Mouse (Mus musculus) left cerebral cortex, adult 2 months (tissue): ENCODE measurements around the gene Hist1h2ae. TPM values are rescaled to one million over a fixed set of nuclear protein-coding genes. Genes with fewer than 3 reads are reported as not detected.
A peak's percentile ranks its signal among the peaks of the same experiment; 100 is the strongest.

Experiments
- DNase-seq, 2 experiments: peaks; one replicate each; pipeline ENCODE4 v3.0.0; 2021 to 2022; ENCODE audit warnings: low spot score in 2 of 2, mixed read lengths in 1 of 2; ENCODE audit errors: extremely low spot score in 1 of 2
- H3K27ac ChIP-seq: fragments of 200-600 bp; 2 replicates; pipeline ENCODE4 v1.8.1; 2022
- H3K4me3 ChIP-seq: fragments of 200-600 bp; 2 replicates; pipeline ENCODE4 v1.8.1; 2022
- CTCF ChIP-seq: fragments of 200-600 bp; IDR thresholded peaks from 2 replicates; pipeline ENCODE4 v1.8.1; 2022; ENCODE audit warnings: antibody characterized with exemption, mild to moderate bottlenecking, moderate library complexity
- intact Hi-C: fragments of 180-260 bp; cut with DNase I; formaldehyde crosslinking; loops from one replicate; pipeline ENCODE4 v1.15.1; 2025
- long read RNA-seq, 2 experiments: library from polyadenylated mRNA; stranded (forward); transcript quantifications; one replicate each; pipeline ENCODE4 v2.0.0; 2021; ENCODE audit warnings: borderline mapping rate in 2 of 2
- total RNA-seq, 2 experiments: library from RNA; stranded (reverse); gene quantifications; 2 replicates each; pipeline ENCODE4 v1.2.3; 2021

Gene Hist1h2ae
- total RNA-seq: 1 to 10 TPM; 2.4 to 5.0 TPM
- long read RNA-seq, experiment 1: 0 reads
- long read RNA-seq, experiment 2: 0 reads

GRCm38 (mm10) chr13:23571022-23571503 lies at the start of gene Hist1h2ae, which contains the start of gene Hist1h2bg:
TSS of gene Hist1h2ae (minus strand) at chr13:23571220.
TSS of gene Hist1h2bg (plus strand) at chr13:23571396.
- TF ChIP-seq CTCF: no peak
- intact Hi-C loops: loop anchor here (5.0 kb wide), 1 partner anchor 39 kb away; the partner anchor contains the start of genes Hist1h2af and Hist1h4h
- peak; percentile 70 to 71 for DNase-seq
- Histone ChIP-seq H3K4me3 (peak within 1 kb of the TSS; percentile 55), H3K27ac (peak within 1 kb of the TSS; percentile 94)

- TF ChIP-seq CTCF: no peak
- intact Hi-C loops: loop anchor here (2.0 to 10.0 kb wide), 6 partner anchors 33 to 1909 kb away; partner anchors contain the start of genes Hist1h1b, Hist1h1c, Hist1h1t and Hist1h2an
- Histone ChIP-seq H3K4me3 (peak overlapping the region; percentile 76), H3K27ac (peak overlapping the region; percentile 90)
- no peak for DNase-seq
Observed at GRCm38 (mm10) chr13:23620056-23620732, 49.2 kb upstream of the Hist1h2ae start.

GRCm38 (mm10) chr13:23611638-23612037 lies 40.6 kb upstream of the Hist1h2ae start:
- TF ChIP-seq CTCF: no peak
- no peak for DNase-seq
- Histone ChIP-seq H3K4me3 (no peak overlapping the region), H3K27ac (no peak overlapping the region)
- intact Hi-C loops: no loop called here

GRCm38 (mm10) chr13:23610393-23610792 lies 39.4 kb upstream of the Hist1h2ae start:
- TF ChIP-seq CTCF: no peak
- no peak overlapping the region for H3K4me3 ChIP-seq
- no peak overlapping the region for H3K27ac ChIP-seq
- intact Hi-C loops: no loop called here
- no peak for DNase-seq

DNA sequence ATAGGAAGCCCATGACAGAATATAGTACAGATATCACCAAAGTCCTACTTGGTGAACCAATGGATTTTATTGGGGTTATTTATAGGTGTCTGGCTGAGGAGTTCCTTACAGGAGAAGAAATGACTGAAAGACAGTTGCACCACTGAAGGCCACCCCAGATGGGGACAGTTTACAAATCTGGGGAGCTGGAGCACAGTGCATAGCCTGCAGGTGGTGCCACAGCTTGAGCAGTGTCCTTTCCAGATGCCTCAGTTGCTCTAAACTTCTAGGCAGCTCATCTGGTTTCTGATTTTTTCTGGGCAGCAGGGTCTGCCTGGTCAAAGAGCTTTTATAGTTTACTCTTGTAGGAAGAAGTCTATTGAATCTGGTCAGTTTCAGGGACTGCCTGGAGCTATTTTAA lies 38.8 kb upstream of the Hist1h2ae start:
- intact Hi-C loops: no loop called here
- no peak for TF ChIP-seq CTCF
- Histone ChIP-seq H3K4me3 (no peak overlapping the region), H3K27ac (no peak overlapping the region)
- DNase-seq: no peak

DNA sequence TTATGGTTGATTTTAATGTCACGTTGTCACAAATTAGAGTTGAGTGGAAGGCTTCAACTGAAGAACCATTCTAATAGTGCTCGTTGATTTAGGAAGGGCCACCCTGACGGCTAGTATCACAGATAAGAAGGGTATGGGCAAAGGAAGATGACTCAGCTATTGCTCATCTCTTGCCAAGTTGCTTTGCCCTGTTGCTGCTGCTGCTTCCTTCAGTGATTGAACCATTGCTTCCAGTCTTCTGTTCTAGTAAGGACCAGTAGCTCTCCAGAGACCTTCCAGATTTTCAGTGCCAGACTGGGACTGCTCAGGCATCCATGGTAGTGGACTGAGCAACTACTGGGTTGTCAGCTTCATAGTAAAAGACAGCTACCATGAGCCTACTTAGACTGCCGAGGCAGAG lies 38.2 kb upstream of the Hist1h2ae start:
- intact Hi-C loops: no loop called here
- Histone ChIP-seq H3K4me3 (no peak overlapping the region), H3K27ac (no peak overlapping the region)
- no peak for DNase-seq
- no peak for TF ChIP-seq CTCF

DNA sequence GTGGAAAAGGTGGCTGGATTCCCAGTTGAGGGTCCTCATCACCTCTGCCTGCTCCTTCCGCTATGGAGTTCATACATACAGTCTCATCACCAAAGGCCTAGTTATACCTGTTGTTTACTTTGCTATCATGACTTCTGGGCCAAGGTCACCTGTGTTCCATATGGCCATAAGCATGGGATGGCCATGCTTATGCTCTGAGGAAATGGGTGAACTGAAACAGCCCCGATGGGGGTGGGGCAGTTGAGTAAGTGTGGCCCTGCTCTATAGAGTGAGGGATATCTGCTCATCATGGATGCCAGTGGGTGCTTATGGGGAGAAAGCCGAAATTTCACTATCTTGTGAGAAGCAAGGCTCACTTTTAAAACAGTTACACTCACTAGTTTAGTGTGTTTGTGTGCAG lies 34.0 kb upstream of the Hist1h2ae start:
- DNase-seq: no peak
- Histone ChIP-seq H3K4me3 (no peak overlapping the region), H3K27ac (no peak overlapping the region)
- intact Hi-C loops: no loop called here
- no peak for TF ChIP-seq CTCF

DNA sequence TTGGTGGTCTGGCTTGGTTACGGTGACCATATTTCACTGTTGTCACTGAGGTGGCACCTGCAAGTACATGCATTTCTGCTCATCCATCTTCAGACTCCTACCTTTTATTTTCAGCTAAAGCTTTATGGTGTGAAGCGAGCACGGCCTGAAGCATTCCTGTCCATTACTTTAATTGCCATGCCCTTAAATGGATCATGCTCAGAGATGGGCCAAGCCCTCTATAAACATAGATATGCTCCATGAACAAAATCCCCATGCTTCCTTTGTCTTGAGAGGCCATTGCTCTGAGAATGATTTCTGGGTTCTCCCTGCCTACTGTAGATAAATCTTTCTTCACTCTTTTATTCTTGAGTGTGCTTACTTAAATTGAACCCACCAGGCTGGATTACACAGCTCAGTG lies 33.4 kb upstream of the Hist1h2ae start:
- TF ChIP-seq CTCF: no peak
- H3K4me3 ChIP-seq: no peak overlapping the region
- intact Hi-C loops: no loop called here
- DNase-seq: no peak
- H3K27ac ChIP-seq: no peak overlapping the region

GRCm38 (mm10) chr13:23603182-23603699 lies 32.2 kb upstream of the Hist1h2ae start:
- intact Hi-C loops: no loop called here
- Histone ChIP-seq H3K4me3 (no peak overlapping the region), H3K27ac (no peak overlapping the region)
- no peak for DNase-seq
- TF ChIP-seq CTCF: no peak

DNA sequence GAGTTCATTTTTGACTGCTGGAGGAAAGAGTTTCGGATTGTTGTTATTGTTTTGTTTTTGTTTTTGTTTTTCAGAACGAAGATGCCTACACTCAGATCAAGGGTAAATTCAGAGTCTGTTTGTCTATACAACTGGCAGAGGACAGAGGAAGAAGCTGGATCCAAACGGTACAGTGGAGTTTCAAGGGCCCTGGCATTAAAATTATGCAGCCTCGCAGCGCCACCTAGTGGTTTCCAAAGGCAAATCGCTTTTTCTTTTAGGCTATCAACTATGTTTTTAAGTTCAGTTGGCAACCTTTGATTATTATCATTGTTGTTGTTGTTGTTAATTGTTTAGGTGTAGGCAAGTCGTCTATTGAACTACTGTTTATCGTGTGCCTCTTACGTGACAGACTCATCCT lies 26.9 kb upstream of the Hist1h2ae start:
- peak; percentile 64 to 67 for DNase-seq
- TF ChIP-seq CTCF: peak; percentile 92
- no peak overlapping the region for H3K27ac ChIP-seq
- H3K4me3 ChIP-seq: no peak overlapping the region
- intact Hi-C loops: loop anchor here (5.0 kb wide), 1 partner anchor 176 kb away; the partner anchor contains the start of gene Abt1

DNA sequence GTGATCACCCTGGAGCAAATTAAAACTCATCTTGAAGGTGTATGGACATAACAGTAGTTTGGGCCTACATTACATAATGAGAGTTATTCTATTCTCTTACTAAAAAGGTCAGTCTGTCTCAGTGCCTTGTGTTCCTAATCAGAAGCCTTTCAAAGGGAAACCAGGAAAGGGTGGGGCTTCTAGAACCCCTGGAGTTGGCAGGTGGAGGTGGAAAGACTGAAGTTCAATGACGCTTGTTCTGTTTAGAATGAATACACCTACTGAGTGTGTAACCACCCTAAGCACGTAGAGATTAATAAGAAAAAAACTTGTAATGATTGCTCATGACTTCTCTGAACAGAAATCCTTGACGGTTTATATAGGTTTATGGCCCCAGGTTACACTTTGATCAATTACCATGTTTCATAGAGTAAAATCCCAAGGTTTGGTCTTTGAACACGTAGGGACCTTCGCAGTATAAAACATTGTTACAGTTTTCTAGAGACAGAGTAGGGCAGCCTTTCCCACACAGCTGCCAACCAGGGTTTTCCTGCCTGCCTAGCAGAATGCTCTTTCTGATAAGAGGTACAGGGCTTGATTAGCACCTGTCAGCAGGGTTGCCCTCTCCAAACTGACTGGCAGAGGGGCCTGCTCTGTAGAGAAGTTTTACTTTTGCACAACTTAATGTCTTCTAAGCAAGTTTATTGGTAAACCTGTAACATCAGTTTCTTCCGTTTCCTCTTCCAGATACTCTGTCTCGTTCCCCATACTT lies 24.8 kb upstream of the Hist1h2ae start:
- H3K27ac ChIP-seq: no peak overlapping the region
- TF ChIP-seq CTCF: no peak
- no peak overlapping the region for H3K4me3 ChIP-seq
- DNase-seq: no peak
- intact Hi-C loops: loop anchor here (5.0 kb wide), 1 partner anchor 173 kb away; the partner anchor contains the start of gene Abt1

DNA sequence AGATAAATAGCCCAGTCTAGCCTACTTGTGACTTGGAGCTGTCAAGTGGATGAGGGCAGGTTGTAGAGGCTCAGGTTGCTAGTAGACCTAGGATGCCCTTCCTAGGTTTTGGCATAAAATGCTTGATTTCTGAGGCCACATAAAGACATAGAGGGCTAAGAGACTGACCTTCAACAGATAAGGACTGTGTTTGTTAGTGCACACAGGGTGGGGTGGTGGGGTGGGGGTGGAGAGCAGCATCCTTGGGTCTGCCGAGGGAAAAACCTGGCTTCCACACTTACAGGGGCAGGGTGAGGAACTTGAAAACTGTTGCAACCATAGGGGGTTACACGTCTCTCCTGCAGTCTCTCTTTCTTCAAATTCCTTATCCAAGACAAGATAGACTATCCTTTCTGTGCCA lies 24.2 kb upstream of the Hist1h2ae start:
- Histone ChIP-seq H3K4me3 (no peak overlapping the region), H3K27ac (no peak overlapping the region)
- no peak for DNase-seq
- TF ChIP-seq CTCF: no peak
- intact Hi-C loops: loop anchor here (5.0 kb wide), 1 partner anchor 173 kb away; the partner anchor contains the start of gene Abt1
